Mouse (Mus musculus) stomach, postnatal 0 days (tissue): ENCODE results near the gene Ppp2r5c.

Experiments used
- CTCF ChIP-seq: IDR thresholded peaks from 2 replicates; pipeline ENCODE4 v1.5.1; 2016; ENCODE audit warnings: antibody characterized with exemption, low read depth, mild to moderate bottlenecking, moderate library complexity
- EP300 ChIP-seq: optimal IDR thresholded peaks from 2 replicates; pipeline ENCODE3; 2016; ENCODE audit warnings: antibody characterized with exemption

DNA sequence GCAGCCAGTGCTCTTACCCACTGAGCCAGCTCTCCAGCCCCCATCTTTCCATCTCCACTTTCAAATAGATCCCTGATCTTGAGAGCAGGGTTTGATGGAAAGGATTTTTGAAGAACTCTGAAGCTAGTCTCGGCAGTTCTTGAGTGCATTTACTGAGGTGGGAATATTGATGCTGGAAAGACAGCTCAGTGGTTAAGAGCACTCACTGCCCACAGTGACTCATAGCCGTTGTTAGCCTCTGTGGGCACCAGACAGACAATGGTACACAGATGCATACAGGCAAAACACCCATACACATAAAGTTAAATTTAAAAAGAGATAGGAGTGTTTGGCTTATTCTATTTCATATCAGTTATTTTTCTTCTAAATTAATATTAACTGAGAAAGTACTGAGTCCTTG lies 159.8 kb downstream of the Ppp2r5c start:
- no peak for TF ChIP-seq CTCF
- no peak for TF ChIP-seq EP300
